Mouse (Mus musculus): ENCODE measurements around the gene Limch1. TPM values are rescaled to one million over a fixed set of nuclear protein-coding genes. Genes with fewer than 3 reads are reported as not detected.

The Limch1 gene
- total and polyA plus RNA-seq, 3 experiments: 0.05 TPM; not detected in 2

DNA sequence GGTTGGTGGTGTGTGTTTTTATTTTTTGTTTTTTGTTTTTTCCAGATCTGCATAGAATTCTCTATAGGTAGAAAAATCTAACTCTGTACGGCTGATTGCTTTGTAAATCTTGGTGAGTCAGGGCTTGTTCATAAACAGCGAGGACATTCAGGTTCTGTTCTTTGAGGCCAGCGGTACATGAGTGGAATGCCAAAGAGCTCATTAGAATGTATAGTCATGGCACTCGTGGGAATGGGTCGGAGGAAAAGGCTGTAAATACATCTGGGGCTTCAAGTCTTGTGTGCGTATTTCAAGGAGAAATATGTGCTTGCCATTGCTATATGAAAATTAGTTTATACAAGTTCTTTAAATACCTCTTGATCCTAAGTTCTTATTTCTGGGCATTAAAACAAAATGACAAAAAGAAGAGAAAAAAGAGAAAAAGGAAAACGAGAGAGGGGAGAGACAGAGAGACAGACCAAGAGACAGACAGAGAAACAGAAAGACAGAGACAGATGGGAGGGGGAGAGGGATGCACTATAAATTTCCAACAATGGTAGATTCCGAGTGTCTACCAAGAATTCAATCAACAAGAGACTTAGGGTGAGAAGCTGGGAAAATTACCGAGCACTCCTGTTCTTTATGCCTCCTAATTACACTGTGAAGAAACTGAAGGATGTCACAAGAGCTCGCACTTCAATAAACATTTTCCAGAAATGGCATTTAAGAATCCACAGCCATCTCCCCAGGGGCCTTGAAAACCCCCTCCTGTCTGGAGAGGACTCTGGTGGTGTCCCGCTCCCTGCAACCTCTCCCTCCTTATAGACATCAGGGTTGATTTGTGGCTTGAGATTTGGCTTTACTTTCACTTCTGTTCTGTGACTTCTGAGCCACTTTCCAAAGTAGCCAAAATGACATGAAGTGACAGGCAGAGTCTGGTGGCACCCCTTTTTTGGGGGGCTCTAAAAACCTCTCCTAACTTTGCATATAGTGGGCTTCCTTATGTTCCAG, 173.0 kb downstream of the Limch1 start:
- in situ Hi-C loops (cut with MboI; ENCODE audit: low pct_ligation_motif_present, low pct_unique_long_range_greater_than_20kb, low sequenced_read_pairs): no loop called here
- no peak overlapping the region for H3K9ac ChIP-seq (ENCODE audit: insufficient read depth, low read depth)

DNA sequence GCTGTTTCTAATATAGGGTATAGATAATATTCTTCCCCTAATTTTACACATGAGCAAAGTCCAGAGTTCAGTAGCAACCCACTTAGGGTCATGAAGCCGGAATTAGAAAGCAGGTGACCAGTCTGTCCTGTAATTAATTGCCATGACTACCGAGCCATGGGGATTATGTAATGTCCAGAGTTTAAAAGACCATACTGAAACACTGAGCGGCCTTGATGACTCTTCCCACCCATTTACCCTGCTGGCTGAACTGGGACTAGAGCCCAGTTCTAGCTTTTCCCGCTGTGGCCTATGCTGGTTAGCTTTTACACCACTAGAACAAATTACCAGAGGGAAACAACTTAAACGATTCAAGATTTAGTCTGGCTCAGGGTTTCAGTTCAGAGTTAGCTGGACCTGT, 177.0 kb downstream of the Limch1 start:
- no peak for DNase-seq (ENCODE audit: extremely low read depth)
- Histone ChIP-seq H3K27me3 (replicated peaks) (no peaks in the 10 kb centered on the region), H3K4me1 (ENCODE audit: control insufficient read depth in 1 of 2, insufficient read depth in 2 of 2) (peaks cover 0 to 15% of the 10 kb centered on the region in 2 experiments; a peak in 2 of 4 replicates), H3K27ac (ENCODE audit: insufficient read depth, low read depth) (no peak overlapping the region), H3K4me2 (ENCODE audit: insufficient read depth, low read depth, poor library complexity, severe bottlenecking) (no peak overlapping the region), H3K79me2 (replicated peaks; ENCODE audit: control insufficient read depth, extremely low read depth, insufficient read depth, poor library complexity, severe bottlenecking) (no peaks in the 10 kb centered on the region), H3K4me3 (replicated peaks in 1 of 3; ENCODE audit: low read depth in 2 of 3, low read length in 2 of 3, poor library complexity in 1 of 3) (no peak overlapping the region), H3K9me3 (replicated peaks; ENCODE audit: low read length) (no peaks in the 10 kb centered on the region), H3K36me3 (replicated peaks in 1 of 2; ENCODE audit: control insufficient read depth in 1 of 2, insufficient read depth in 1 of 2, low read length in 1 of 2) (no peaks in the 10 kb centered on the region), H3K9ac (ENCODE audit: insufficient read depth, low read depth) (no peak overlapping the region)
- in situ Hi-C loops (cut with MboI; ENCODE audit: low pct_ligation_motif_present, low pct_unique_long_range_greater_than_20kb, low sequenced_read_pairs) (no loop called here), dilution Hi-C loops (cut with MboI; ENCODE audit: extremely low pct_ligation_motif_present, extremely low pct_unique_long_range_greater_than_20kb, low sequenced_read_pairs) (no loop called here)
- no peak for TF ChIP-seq USF2 (conservative IDR thresholded peaks at IDR 0.05; ENCODE audit: low read depth, low read length)
- no peak for TF ChIP-seq ZNF384 (IDR thresholded peaks at IDR 0.05; ENCODE audit: low read depth, low read length)
- no peak for TF ChIP-seq USF1 (IDR thresholded peaks at IDR 0.05; ENCODE audit: low read depth, low read length)
- TF ChIP-seq ZC3H11A (IDR thresholded peaks at IDR 0.05; ENCODE audit: low read depth, low read length): no peak
- no peak for TF ChIP-seq GABPA (IDR thresholded peaks at IDR 0.05; ENCODE audit: insufficient replicate concordance, low read depth, low read length)
- no peak for TF ChIP-seq MAZ (IDR thresholded peaks at IDR 0.05; ENCODE audit: low read depth, low read length)
- no peak for TF ChIP-seq NELFE (IDR thresholded peaks at IDR 0.05; ENCODE audit: low read depth, low read length)

More for the DNA sequence above, 173.0 kb downstream of the Limch1 start:
- H3K4me3 ChIP-seq (replicated peaks in 1 of 3; ENCODE audit: low read depth in 2 of 3, low read length in 2 of 3, poor library complexity in 1 of 3): no peak overlapping the region
- TF ChIP-seq ZC3H11A (IDR thresholded peaks at IDR 0.05; ENCODE audit: low read depth, low read length) (no peak), IRF4 (IDR thresholded peaks at IDR 0.05; ENCODE audit: low read depth, low read length) (no peak), KAT2A (IDR thresholded peaks at IDR 0.05; ENCODE audit: insufficient replicate concordance, low read length) (no peak), CHD2 (IDR thresholded peaks at IDR 0.05; ENCODE audit: low read length) (no peak), HCFC1 (IDR thresholded peaks at IDR 0.05; ENCODE audit: low read depth, low read length) (no peak), NRF1 (IDR thresholded peaks at IDR 0.05; ENCODE audit: low read depth, low read length) (no peak), MAZ (IDR thresholded peaks at IDR 0.05; ENCODE audit: low read depth, low read length) (no peak), CHD1 (IDR thresholded peaks at IDR 0.05; ENCODE audit: low read depth, low read length) (no peak)
- no peak overlapping the region for H3K27ac ChIP-seq (ENCODE audit: insufficient read depth, low read depth)
- H3K4me2 ChIP-seq (ENCODE audit: insufficient read depth, low read depth, poor library complexity, severe bottlenecking): peak overlapping the region; percentile 40
- H3K9me3 ChIP-seq (replicated peaks; ENCODE audit: low read length): no peaks in the 10 kb centered on the region
- dilution Hi-C loops (cut with MboI; ENCODE audit: extremely low pct_ligation_motif_present, extremely low pct_unique_long_range_greater_than_20kb, low sequenced_read_pairs): no loop called here
- no peaks in the 10 kb centered on the region for H3K79me2 ChIP-seq (replicated peaks; ENCODE audit: control insufficient read depth, extremely low read depth, insufficient read depth, poor library complexity, severe bottlenecking)
- peak; percentile 65 for DNase-seq (ENCODE audit: extremely low read depth)
- H3K27me3 ChIP-seq (replicated peaks): no peaks in the 10 kb centered on the region
- H3K36me3 ChIP-seq (replicated peaks in 1 of 2; ENCODE audit: control insufficient read depth in 1 of 2, insufficient read depth in 1 of 2, low read length in 1 of 2): no peaks in the 10 kb centered on the region
- H3K4me1 ChIP-seq (ENCODE audit: control insufficient read depth in 1 of 2, insufficient read depth in 2 of 2): peaks cover 0 to 15% of the 10 kb centered on the region in 2 experiments; a peak in 2 of 4 replicates
